Mouse (Mus musculus): ENCODE measurements around the gene Myh14. TPM values are rescaled to one million over a fixed set of nuclear protein-coding genes. Genes with fewer than 3 reads are reported as not detected.
A peak's percentile ranks its signal among the peaks of the same experiment; 100 is the strongest.

Myh14 gene
- polyA plus RNA-seq, 1 experiment from 2014 or later: 1.2 TPM

DNA sequence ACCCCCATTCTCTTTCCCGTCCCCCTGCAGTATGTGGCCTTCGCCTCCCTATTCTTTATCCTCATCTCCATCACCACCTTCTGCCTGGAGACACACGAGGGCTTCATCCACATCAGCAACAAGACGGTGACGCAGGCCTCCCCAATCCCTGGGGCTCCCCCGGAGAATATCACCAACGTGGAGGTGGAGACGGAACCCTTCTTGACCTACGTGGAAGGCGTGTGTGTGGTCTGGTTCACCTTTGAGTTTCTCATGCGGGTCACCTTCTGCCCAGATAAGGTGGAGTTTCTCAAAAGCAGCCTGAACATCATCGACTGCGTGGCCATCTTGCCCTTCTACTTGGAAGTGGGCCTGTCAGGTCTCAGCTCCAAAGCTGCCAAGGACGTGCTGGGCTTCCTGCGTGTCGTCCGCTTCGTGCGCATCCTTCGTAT lies 75.5 kb downstream of the Myh14 start:
- peaks cover 8% of the 10 kb centered on the region for H3K36me3 ChIP-seq
- ATAC-seq: no peak
- WGBS: 95% methylated on average over 20 of the region's 20 CpGs
- H3K9me3 ChIP-seq: no peaks in the 10 kb centered on the region
- no peak overlapping the region for H3K9ac ChIP-seq (replicated peaks)
- H3K4me3 ChIP-seq (replicated peaks): no peak overlapping the region
- H3K27me3 ChIP-seq: peaks cover 23% of the 10 kb centered on the region
- H3K4me2 ChIP-seq (replicated peaks): no peak overlapping the region
- H3K27ac ChIP-seq: no peak overlapping the region
- peaks cover 49% of the 10 kb centered on the region for H3K4me1 ChIP-seq (replicated peaks)

DNA sequence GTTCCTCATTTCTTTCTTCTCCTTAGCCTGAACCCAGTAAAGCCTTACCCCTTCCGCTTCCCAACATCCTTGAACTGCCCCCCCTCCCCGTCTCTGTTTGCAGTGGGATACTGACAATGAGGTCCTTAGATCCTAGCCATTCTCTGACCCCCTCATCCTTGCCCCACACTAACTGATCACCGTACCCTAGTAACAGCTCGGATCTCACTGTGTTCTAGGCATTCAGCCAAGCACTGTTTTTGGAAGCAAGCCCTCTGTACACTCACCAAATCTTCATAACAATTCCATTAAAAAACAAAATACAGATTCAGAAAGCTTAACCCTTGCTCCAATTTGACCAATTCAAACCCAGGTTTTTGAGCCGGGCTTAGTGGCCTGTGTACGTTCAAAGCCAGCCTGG lies 76.4 kb downstream of the Myh14 start:
- WGBS: 53% methylated on average over 6 of the region's 6 CpGs
- H3K9me3 ChIP-seq: no peaks in the 10 kb centered on the region
- H3K4me1 ChIP-seq (replicated peaks): peaks cover 57% of the 10 kb centered on the region
- H3K4me2 ChIP-seq (replicated peaks): peak overlapping the region; percentile 95
- peak overlapping the region; percentile 68 for H3K27ac ChIP-seq
- peak overlapping the region; percentile 65 for H3K4me3 ChIP-seq (replicated peaks)
- ATAC-seq: peak; percentile 5; the same call in 1 of the 2 replicates
- H3K27me3 ChIP-seq: peaks cover 23% of the 10 kb centered on the region
- peaks cover 8% of the 10 kb centered on the region for H3K36me3 ChIP-seq
- peak overlapping the region; percentile 57 for H3K9ac ChIP-seq (replicated peaks)

DNA sequence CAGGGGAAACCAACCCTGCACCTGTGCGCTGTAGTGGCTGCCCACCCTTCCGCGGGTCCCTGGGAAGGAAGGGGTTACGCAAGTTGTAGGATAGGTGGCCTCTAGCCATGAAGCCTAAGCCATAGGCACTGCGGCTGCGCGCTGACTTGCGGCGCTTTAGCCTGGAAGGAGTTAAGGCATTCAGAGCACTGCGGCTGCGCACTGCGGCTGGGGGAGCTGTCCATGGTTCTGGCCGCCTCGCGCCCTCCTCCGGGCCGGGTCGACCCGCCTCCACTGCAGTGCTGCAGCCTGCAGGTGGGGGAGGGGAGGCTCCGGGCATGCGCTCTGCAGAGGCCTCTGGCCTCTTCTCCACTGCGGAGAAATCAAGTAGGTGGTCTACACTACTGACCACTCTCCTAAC lies 76.9 kb downstream of the Myh14 start:
- peaks cover 62% of the 10 kb centered on the region for H3K4me1 ChIP-seq (replicated peaks)
- ATAC-seq: peak; percentile 69
- peak overlapping the region; percentile 68 for H3K27ac ChIP-seq
- WGBS: 0% methylated on average over 18 of the region's 22 CpGs
- H3K4me3 ChIP-seq (replicated peaks): peak overlapping the region; percentile 65
- no peaks in the 10 kb centered on the region for H3K9me3 ChIP-seq
- peaks cover 23% of the 10 kb centered on the region for H3K27me3 ChIP-seq
- H3K9ac ChIP-seq (replicated peaks): peak overlapping the region; percentile 57
- H3K36me3 ChIP-seq: peaks cover 8% of the 10 kb centered on the region
- H3K4me2 ChIP-seq (replicated peaks): peak overlapping the region; percentile 95

DNA sequence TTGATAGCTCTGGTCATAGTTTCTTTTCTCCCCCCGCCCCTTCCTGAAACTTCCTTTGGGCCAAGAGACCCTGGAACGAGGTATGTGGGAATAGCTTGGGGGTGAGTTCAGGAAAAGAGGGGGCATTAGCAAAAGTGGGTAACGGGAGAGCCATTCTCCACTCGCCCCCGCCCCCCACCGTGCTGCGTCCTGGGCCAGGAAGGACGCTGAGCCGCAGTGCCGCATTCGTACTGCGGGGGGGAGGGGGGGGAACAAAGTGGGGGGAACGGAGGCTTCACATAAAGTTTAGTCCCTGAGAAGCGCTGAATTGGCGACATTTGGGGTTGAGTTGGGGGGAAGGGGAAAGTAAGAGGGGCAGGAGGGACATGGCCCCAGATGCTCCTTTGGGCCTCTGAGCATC lies 77.6 kb downstream of the Myh14 start:
- H3K4me3 ChIP-seq (replicated peaks): peak overlapping the region; percentile 65
- under 1% methylated on average over 15 of the region's 15 CpGs for WGBS
- peaks cover 29% of the 10 kb centered on the region for H3K27me3 ChIP-seq
- no peaks in the 10 kb centered on the region for H3K9me3 ChIP-seq
- H3K4me2 ChIP-seq (replicated peaks): peak overlapping the region; percentile 95
- H3K27ac ChIP-seq: no peak overlapping the region
- H3K9ac ChIP-seq (replicated peaks): peak overlapping the region; percentile 57
- H3K4me1 ChIP-seq (replicated peaks): peaks cover 70% of the 10 kb centered on the region
- peaks cover 8% of the 10 kb centered on the region for H3K36me3 ChIP-seq
- ATAC-seq: no peak

DNA sequence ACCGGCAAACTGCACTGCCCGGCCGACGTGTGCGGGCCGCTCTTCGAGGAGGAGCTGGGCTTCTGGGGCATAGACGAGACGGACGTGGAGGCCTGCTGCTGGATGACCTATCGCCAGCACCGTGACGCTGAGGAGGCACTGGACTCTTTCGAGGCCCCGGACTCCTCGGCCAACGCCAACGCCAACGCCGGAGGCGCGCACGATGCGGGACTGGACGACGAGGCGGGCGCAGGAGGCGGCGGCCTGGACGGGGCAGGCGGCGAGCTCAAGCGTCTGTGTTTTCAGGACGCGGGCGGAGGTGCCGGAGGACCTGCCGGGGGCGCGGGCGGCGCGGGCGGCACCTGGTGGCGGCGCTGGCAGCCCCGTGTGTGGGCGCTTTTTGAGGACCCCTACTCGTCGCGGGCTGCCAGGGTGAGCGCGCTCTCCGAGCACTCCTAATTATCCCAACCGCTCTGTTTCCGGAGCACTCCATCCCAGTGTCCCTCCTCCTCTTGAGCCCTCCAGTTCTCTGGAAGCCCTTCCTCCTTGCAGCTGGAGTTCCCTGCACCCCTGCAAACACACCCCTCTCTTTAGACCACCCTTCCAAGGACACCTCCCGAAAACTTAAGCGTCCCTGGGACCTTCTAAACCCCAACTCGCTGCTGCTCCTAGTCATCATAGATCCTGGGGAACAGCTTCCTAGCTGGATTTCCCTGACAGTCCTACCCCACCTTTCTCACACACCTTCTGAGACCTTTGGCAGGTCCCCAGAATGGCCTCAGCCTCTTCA lies 79.1 kb downstream of the Myh14 start:
- WGBS: under 1% methylated on average over 60 of the region's 60 CpGs
- H3K4me1 ChIP-seq (replicated peaks): peaks cover 81% of the 10 kb centered on the region
- ATAC-seq: no peak

DNA sequence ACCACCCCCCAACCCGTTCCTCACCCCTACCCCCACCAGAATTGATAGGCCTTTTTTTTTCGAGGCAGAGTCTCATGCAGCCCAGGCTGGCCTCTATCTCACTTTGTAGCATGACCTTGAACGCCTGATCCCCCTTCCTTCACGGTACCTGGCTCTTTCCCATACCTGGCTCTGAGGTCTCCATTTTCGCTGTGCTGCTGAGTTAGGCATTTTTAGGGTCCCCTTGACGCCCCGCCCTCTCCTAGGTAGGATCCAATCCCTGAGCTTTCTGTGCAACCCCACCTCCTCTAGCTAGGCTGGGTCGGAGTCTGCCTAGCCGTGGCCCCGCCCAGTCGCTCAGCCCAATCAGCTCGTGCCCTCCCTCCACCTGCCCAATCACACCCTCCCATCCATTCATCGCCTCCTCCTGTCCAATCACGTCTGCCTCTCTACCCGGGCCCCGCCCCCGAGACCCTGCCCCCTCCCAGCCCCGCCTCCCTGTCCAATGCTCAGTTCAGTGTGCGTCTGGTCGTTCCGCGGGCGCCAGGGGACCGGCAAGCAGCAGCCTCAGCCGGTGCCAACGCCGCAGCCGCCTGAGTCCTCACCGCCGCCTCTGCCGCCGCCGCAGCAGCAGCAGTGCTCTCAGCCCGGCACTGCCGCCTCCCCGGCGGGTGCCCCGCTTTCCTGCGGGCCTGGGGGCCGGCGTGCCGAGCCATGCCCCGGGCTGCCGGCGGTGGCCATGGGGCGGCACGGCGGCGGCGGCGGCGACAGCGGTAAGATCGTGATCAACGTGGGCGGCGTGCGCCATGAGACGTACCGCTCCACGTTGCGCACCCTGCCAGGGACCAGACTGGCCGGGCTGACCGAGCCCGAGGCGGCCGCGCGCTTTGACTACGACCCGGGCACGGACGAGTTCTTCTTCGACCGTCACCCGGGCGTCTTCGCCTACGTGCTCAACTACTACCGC lies 80.0 kb downstream of the Myh14 start, which contains the start of gene Kcnc3:
Kcnc3 (plus strand) TSS at position 263 of the 946 bp plus-strand sequence.
- WGBS: under 1% methylated on average over 80 of the region's 80 CpGs

More for the DNA sequence above, 79.1 kb downstream of the Myh14 start:
- Histone ChIP-seq H3K9ac (replicated peaks) (peak overlapping the region; percentile 78), H3K9me3 (no peaks in the 10 kb centered on the region), H3K4me3 (replicated peaks) (peak overlapping the region; percentile 65), H3K4me2 (replicated peaks) (peak overlapping the region; percentile 95), H3K36me3 (peaks cover 8% of the 10 kb centered on the region), H3K27ac (no peak overlapping the region), H3K27me3 (peaks cover 39% of the 10 kb centered on the region)

DNA sequence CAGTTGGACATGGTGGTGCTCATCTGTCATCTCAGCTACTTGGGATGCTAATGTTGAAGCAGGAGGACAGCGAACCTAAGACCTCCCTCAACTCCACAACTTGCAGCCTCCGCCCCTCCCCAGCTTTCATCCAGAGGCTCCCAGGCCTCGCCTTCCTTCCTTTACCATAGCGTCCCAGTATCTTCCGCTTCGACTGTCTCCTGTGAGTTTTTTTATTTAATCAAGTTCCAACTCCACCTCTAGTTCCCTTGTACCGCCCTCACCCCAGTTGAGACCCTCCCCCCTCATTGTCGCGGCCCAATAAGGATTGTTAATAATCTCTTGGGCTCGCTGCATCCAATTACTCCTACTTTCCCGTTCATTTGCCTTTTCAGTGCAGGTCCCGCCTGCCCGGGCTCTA lies 80.7 kb downstream of the Myh14 start:
- Histone ChIP-seq H3K4me1 (replicated peaks) (peaks cover 76% of the 10 kb centered on the region), H3K27ac (peak overlapping the region; percentile 67), H3K36me3 (no peaks in the 10 kb centered on the region), H3K27me3 (peaks cover 48% of the 10 kb centered on the region), H3K4me3 (replicated peaks) (peak overlapping the region; percentile 65), H3K9ac (replicated peaks) (0 out of 2 replicates have a peak overlapping the region, but pooled peaks have one; percentile 14), H3K4me2 (replicated peaks) (peak overlapping the region; percentile 95), H3K9me3 (no peaks in the 10 kb centered on the region)
- WGBS: 4% methylated on average over 13 of the region's 13 CpGs
- no peak for ATAC-seq

More for the DNA sequence above, 80.0 kb downstream of the Myh14 start, which contains the start of gene Kcnc3:
- peak; percentile 89 for ATAC-seq
- H3K36me3 ChIP-seq: peaks cover 4% of the 10 kb centered on the region; the same call in 1 of the 2 replicates
- H3K4me2 ChIP-seq (replicated peaks): peak within 1 kb of the TSS; percentile 95
- H3K4me1 ChIP-seq (replicated peaks): peaks cover 78% of the 10 kb centered on the region
- peak within 1 kb of the TSS; percentile 78 for H3K9ac ChIP-seq (replicated peaks)
- peaks cover 41% of the 10 kb centered on the region for H3K27me3 ChIP-seq
- no peaks in the 10 kb centered on the region for H3K9me3 ChIP-seq
- H3K4me3 ChIP-seq (replicated peaks): peak within 1 kb of the TSS; percentile 65
- H3K27ac ChIP-seq: peak within 1 kb of the TSS; percentile 78

DNA sequence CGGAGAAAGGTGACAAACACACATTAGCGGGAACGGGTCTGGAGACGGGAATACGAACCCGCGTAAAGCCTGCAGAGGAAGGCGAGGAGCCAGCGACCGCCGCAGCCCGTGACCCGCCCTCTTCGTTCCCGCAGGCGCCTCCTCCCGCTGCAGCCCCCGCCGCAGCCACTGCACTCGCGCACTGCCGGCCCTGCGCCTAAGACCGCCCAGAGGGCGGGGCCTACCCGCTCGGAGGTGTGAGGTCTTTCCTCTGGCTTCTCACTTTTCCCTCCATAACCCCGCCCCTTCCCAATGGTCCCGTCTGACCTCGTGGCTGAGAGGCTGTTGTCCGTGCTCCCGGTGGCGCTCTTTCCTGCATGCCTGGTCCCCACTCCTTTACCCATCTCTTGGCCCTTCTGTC lies 81.5 kb downstream of the Myh14 start:
- WGBS: under 1% methylated on average over 33 of the region's 33 CpGs
- Histone ChIP-seq H3K4me1 (replicated peaks) (peaks cover 68% of the 10 kb centered on the region), H3K27me3 (peaks cover 49% of the 10 kb centered on the region), H3K36me3 (no peaks in the 10 kb centered on the region), H3K9me3 (no peaks in the 10 kb centered on the region), H3K27ac (peak overlapping the region; percentile 67), H3K4me2 (replicated peaks) (peak overlapping the region; percentile 95), H3K9ac (replicated peaks) (peak overlapping the region; percentile 65), H3K4me3 (replicated peaks) (peak overlapping the region; percentile 65)
- ATAC-seq: peak; percentile 3; the same call in 1 of the 2 replicates

DNA sequence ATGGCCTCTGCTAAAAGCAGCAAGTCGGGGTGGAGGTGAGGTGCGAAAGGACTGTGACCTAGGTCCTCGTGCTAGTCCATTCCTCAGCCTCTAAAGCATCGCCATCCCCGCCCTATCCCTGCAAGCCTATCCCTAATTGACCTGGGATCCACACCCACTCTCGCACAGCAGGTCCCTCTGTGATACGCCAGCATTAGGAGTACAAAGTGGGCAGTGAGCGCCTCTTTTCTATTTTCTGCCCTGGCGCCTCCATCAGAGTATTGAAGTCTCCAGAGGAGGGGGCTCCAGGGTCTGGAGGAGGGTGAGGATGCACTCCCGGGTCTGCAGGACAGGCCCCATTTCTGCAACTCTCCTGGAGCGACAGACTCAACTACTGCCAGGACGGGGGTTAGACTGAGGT lies 82.3 kb downstream of the Myh14 start:
- no peak for ATAC-seq
- H3K4me1 ChIP-seq (replicated peaks): peaks cover 60% of the 10 kb centered on the region
- peaks cover 48% of the 10 kb centered on the region for H3K27me3 ChIP-seq
- peak overlapping the region; percentile 95 for H3K4me2 ChIP-seq (replicated peaks)
- WGBS: 12% methylated on average over 12 of the region's 12 CpGs
- no peaks in the 10 kb centered on the region for H3K9me3 ChIP-seq
- H3K36me3 ChIP-seq: no peaks in the 10 kb centered on the region
- H3K4me3 ChIP-seq (replicated peaks): peak overlapping the region; percentile 65
- peak overlapping the region; percentile 65 for H3K9ac ChIP-seq (replicated peaks)
- peak overlapping the region; percentile 67; the same call in 1 of the 2 replicates for H3K27ac ChIP-seq

DNA sequence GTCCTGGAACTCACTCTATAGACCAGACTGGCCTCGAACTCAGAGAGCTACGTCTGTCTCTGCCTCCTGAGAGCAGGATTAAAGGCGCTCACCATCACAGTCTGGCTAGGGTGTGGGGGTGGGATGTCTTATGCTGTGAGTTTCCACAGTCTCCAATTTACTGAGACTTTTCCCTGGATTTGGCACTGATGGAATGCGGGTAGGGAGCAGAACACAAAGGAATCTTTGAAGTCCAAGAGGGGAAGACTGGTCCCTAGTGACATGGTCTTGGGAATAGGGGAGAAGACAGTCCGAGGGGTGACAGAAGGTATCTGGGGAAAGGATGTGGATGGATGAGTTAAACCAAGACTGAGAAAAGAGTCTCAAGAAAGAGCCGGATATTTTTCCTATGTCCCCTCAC lies 83.0 kb downstream of the Myh14 start:
- 0 out of 2 replicates have a peak overlapping the region, but pooled peaks have one; percentile 65 for H3K9ac ChIP-seq (replicated peaks)

DNA sequence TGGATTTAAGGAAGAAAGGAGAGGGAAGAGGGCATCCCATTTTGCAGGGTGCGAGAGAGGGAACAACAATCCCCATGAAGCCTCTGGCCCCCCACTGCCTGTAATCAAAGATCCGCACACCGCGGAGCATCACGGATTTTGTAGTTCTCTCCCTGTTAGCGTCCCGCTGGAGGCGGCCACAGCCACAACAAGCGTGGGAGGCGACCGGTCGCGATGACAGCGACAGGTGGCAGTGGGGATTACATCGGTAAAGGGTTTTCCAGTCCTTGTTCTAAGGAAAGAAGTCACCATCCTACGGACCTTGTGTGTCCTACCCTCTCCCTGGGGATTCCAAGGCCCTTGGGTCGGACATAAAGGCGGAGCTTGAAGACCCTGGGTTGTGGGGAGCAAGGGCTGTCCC lies 83.7 kb downstream of the Myh14 start:
- Histone ChIP-seq H3K4me3 (replicated peaks) (peak overlapping the region; percentile 65), H3K27ac (no peak overlapping the region), H3K27me3 (peaks cover 42% of the 10 kb centered on the region), H3K9me3 (no peaks in the 10 kb centered on the region), H3K4me2 (replicated peaks) (peak overlapping the region; percentile 95), H3K4me1 (replicated peaks) (peaks cover 46% of the 10 kb centered on the region), H3K9ac (replicated peaks) (peak overlapping the region; percentile 58; the same call in 1 of the 2 replicates), H3K36me3 (no peaks in the 10 kb centered on the region)
- under 1% methylated on average over 18 of the region's 18 CpGs for WGBS
- peak; percentile 49 for ATAC-seq

More for the DNA sequence above, 83.0 kb downstream of the Myh14 start:
- Histone ChIP-seq H3K4me3 (replicated peaks) (peak overlapping the region; percentile 65), H3K27me3 (peaks cover 43% of the 10 kb centered on the region), H3K4me2 (replicated peaks) (peak overlapping the region; percentile 95), H3K4me1 (replicated peaks) (peaks cover 53% of the 10 kb centered on the region), H3K27ac (no peak overlapping the region), H3K9me3 (no peaks in the 10 kb centered on the region), H3K36me3 (no peaks in the 10 kb centered on the region)
- ATAC-seq: no peak
- WGBS: 39% methylated on average over 6 of the region's 6 CpGs

All from midbrain, embryonic 13.5 days (tissue).